Mouse (Mus musculus) bone marrow macrophage, adult 2 months (primary cell): ENCODE data around the gene Ahnak2. TPM values are rescaled to one million over a fixed set of nuclear protein-coding genes. Genes with fewer than 3 reads are reported as not detected.

Source experiments
- H3K27ac ChIP-seq: 2 replicates; pipeline ENCODE4 v1.5.1; 2012; ENCODE audit warnings: low read depth, low read length; ENCODE audit not compliant: insufficient read depth
- H3K4me1 ChIP-seq: 2 replicates; pipeline ENCODE4 v1.6.1; 2012; ENCODE audit warnings: low read length; ENCODE audit not compliant: control insufficient read depth, insufficient read depth
- H3K4me3 ChIP-seq: 2 replicates; pipeline ENCODE4 v1.5.1; 2012; ENCODE audit warnings: mild to moderate bottlenecking, low read length, moderate library complexity; ENCODE audit not compliant: insufficient read depth
- CTCF ChIP-seq: IDR thresholded peaks from 2 replicates; pipeline ENCODE4 v1.5.1; 2012; ENCODE audit warnings: low read depth, mild to moderate bottlenecking, low read length, moderate library complexity
- POLR2A ChIP-seq: IDR thresholded peaks from 2 replicates; pipeline ENCODE4 v1.6.1; 2012; ENCODE audit warnings: mild to moderate bottlenecking, low read depth, low read length, borderline replicate concordance
- polyA plus RNA-seq: library from polyadenylated mRNA; stranded (reverse); fragments of >200 nt; gene quantifications from 2 replicates; pipeline ENCODE4 v1.2.4, GENCODE M21; 2012; ENCODE audit not compliant: missing spikeins, insufficient read depth, insufficient read length

Ahnak2 gene
- polyA plus RNA-seq, 1 experiment: 27.3 TPM

DNA sequence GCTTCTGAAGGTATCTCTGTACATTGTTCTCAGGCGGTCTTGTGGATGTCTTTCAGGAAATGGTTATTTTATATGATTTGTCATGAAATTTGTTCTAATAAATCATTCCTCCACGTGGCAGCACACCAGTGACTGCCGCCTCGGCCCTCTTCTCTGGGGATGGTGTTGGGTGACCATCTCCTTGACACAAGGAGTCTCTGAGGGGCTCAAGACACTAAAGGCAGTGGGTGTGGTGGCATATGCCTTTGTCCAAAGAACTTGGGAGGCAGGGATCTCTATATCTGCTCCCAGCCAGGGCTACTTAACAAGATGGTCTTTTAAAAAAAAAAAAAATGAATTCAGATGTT, 56.0 kb downstream of the Ahnak2 start:
- H3K4me1 ChIP-seq: peaks cover 4% of the 10 kb centered on the region; the same call in 1 of the 2 replicates
- no peak overlapping the region for H3K4me3 ChIP-seq
- H3K27ac ChIP-seq: no peak overlapping the region
- no peak for TF ChIP-seq POLR2A
- no peak for TF ChIP-seq CTCF

DNA sequence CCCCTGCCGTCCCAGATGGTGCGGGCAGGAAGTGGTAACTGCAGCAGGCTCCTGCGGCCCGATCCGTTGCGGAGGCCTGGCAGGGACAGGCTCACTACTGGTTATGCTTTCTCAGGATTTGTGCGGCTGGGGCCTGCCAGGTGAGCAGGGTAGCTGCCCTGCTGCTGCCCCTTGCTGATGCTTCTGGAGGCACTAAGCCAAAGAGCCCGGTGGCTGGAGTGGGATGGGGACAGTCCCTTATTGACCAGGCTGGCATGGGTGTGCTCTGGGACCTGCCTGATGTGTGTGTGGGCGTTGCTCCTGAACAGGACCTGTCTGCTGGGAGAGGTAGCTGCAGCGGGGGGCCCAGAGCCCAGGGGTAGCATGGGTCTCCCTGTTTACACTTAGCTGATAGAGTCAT, 56.7 kb downstream of the Ahnak2 start:
- TF ChIP-seq CTCF: no peak
- no peak for TF ChIP-seq POLR2A
- Histone ChIP-seq H3K4me1 (peaks cover 4% of the 10 kb centered on the region; the same call in 1 of the 2 replicates), H3K4me3 (no peak overlapping the region), H3K27ac (no peak overlapping the region)

GRCm38 (mm10) chr12:112744891-112745580, 57.4 kb downstream of the Ahnak2 start:
- peaks cover 4% of the 10 kb centered on the region; the same call in 1 of the 2 replicates for H3K4me1 ChIP-seq
- TF ChIP-seq CTCF: no peak
- no peak overlapping the region for H3K27ac ChIP-seq
- H3K4me3 ChIP-seq: no peak overlapping the region

GRCm38 (mm10) chr12:112744211-112744610, 58.2 kb downstream of the Ahnak2 start:
- H3K27ac ChIP-seq: no peak overlapping the region
- peaks cover 4% of the 10 kb centered on the region; the same call in 1 of the 2 replicates for H3K4me1 ChIP-seq
- TF ChIP-seq POLR2A (no peak), CTCF (no peak)
- H3K4me3 ChIP-seq: no peak overlapping the region

- Histone ChIP-seq H3K4me3 (no peak overlapping the region), H3K4me1 (peaks cover 4% of the 10 kb centered on the region; the same call in 1 of the 2 replicates), H3K27ac (no peak overlapping the region)
- no peak for TF ChIP-seq POLR2A
- peak; percentile 45; the same call in 1 of the 2 replicates for TF ChIP-seq CTCF
Observed at GRCm38 (mm10) chr12:112743168-112743975, 59.1 kb downstream of the Ahnak2 start.

- Histone ChIP-seq H3K27ac (no peak overlapping the region), H3K4me3 (no peak overlapping the region), H3K4me1 (peaks cover 4% of the 10 kb centered on the region; the same call in 1 of the 2 replicates)
- TF ChIP-seq CTCF (no peak), POLR2A (no peak)
Observed at GRCm38 (mm10) chr12:112742768-112743167, 59.7 kb downstream of the Ahnak2 start.

DNA sequence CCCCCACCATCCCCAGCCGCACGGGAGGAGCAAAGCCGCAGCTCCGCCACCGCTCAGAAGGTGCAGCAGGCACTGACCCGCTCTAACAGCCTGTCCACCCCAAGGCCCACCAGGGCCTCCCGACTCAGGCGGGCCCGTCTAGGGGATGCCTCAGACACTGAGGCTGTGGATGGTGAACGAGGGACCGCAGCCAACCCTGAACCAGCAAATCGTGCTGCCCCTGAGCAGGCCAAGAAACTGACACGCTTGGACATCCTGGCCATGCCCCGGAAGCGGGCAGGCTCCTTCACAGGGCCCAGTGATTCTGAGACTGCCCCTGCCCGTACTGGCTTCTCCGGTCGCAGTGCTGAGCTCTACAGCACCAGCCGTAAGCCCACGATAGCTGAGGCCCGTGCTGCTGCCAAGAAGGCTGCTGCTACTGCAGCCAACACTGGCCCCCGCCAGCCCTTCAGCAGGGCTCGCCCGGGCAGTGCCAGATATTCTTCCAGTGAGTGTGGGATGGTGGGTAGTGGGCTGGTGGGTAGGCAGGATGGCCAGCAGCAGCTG, 63.4 kb downstream of the Ahnak2 start:
- TF ChIP-seq POLR2A (no peak), CTCF (no peak)
- no peak overlapping the region for H3K4me3 ChIP-seq
- H3K27ac ChIP-seq: no peak overlapping the region
- H3K4me1 ChIP-seq: peaks cover 2% of the 10 kb centered on the region; the same call in 1 of the 2 replicates

DNA sequence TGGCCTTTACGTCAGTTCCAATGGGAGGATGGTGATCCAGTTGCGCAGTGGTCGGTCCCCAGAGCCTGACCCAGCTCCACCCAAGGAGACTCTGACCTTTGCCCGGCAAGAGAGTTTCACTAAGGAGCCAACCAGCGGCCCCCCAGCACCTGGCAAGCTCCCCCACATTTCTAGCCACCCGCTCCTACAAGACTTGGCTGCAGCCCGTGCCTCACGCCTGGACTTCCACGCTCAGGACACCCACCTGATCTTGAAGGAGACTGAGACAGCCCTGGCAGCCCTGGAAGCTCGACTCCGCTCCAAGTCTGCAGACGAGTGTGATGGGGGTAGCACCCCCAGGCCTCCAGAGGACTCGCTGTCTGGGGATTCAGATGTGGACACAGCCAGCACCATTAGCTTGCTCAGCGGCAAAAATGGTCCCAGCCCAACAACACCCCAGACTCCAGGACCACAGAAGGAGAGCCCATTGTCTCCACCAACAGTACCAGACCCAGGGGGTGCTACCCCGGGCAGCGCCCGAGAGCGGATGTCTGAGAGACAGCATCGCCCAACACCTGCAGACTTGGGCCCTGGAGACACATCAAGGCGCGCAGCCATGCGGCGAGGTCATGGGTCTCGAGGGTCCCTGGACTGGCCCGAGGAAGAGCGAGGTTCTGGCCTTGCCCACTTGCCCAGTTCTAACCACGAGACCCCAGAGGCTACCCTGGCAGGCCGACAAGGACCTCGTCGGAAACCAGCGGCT, 64.0 kb downstream of the Ahnak2 start:
- no peak overlapping the region for H3K4me3 ChIP-seq
- H3K27ac ChIP-seq: no peak overlapping the region
- peaks cover 2% of the 10 kb centered on the region; the same call in 1 of the 2 replicates for H3K4me1 ChIP-seq
- no peak for TF ChIP-seq CTCF
- no peak for TF ChIP-seq POLR2A

- Histone ChIP-seq H3K4me1 (no peaks in the 10 kb centered on the region), H3K4me3 (no peak overlapping the region), H3K27ac (no peak overlapping the region)
- TF ChIP-seq CTCF (no peak), POLR2A (no peak)
Observed at GRCm38 (mm10) chr12:112737761-112738160, 64.7 kb downstream of the Ahnak2 start.
